Mouse (Mus musculus) liver, postnatal 0 days (tissue): Measurements from ENCODE around the gene Zbtb7b. TPM values are rescaled to one million over a fixed set of nuclear protein-coding genes. Genes with fewer than 3 reads are reported as not detected.

Experiments used
- ATAC-seq: fragments of 200-750 bp; cut with Nextera tagmentation; 2 replicates; pipeline ENCODE4 v1.8.0; 2017; ENCODE audit warnings: mild to moderate bottlenecking, moderate library complexity
- DNase-seq: peaks from one replicate; pipeline ENCODE4 v3.0.0-alpha.2; 2016
- H3K27ac ChIP-seq: fragments of 300-500 bp; sonication (generic); 2 replicates; pipeline ENCODE4 v1.5.1; 2014; ENCODE audit warnings: antibody characterized with exemption, moderate library complexity, mild to moderate bottlenecking, low read depth
- H3K27me3 ChIP-seq: fragments of 300-500 bp; sonication (generic); 2 replicates; pipeline ENCODE4 v1.6.1; 2014; ENCODE audit warnings: low read length, control low read depth, mixed read lengths; ENCODE audit not compliant: insufficient read depth
- H3K36me3 ChIP-seq: fragments of 300-500 bp; sonication (generic); replicated peaks from 2 replicates; pipeline ENCODE4 v1.6.1; 2014; ENCODE audit warnings: mild to moderate bottlenecking, control low read depth, low read length, moderate library complexity, mixed read lengths; ENCODE audit not compliant: insufficient read depth
- H3K4me1 ChIP-seq: fragments of 300-500 bp; sonication (generic); 2 replicates; pipeline ENCODE4 v1.6.1; 2014; ENCODE audit warnings: antibody characterized with exemption, mild to moderate bottlenecking, control low read depth; ENCODE audit not compliant: insufficient read depth
- H3K4me2 ChIP-seq: fragments of 300-500 bp; sonication (generic); 2 replicates; pipeline ENCODE4 v1.6.1; 2014; ENCODE audit warnings: low read depth, mild to moderate bottlenecking, low read length, moderate library complexity, mixed read lengths
- H3K4me3 ChIP-seq: fragments of 300-500 bp; sonication (generic); 2 replicates; pipeline ENCODE4 v1.5.1; 2014; ENCODE audit warnings: low read depth, low read length
- H3K9ac ChIP-seq: fragments of 300-500 bp; sonication (generic); replicated peaks from 2 replicates; pipeline ENCODE4 v1.6.1; 2014; ENCODE audit warnings: mild to moderate bottlenecking, moderate library complexity
- H3K9me3 ChIP-seq: fragments of 300-500 bp; sonication (generic); 2 replicates; pipeline ENCODE4 v1.6.1; 2016; ENCODE audit warnings: mild to moderate bottlenecking, control low read depth, low read length, mixed read lengths
- CTCF ChIP-seq: sonication (generic); IDR thresholded peaks from 2 replicates; pipeline ENCODE4 v1.5.1; 2016; ENCODE audit warnings: antibody characterized with exemption, low read depth
- EP300 ChIP-seq: IDR thresholded peaks from 2 replicates; pipeline ENCODE4 v1.6.1; 2016; ENCODE audit warnings: antibody characterized with exemption, low read depth, mild to moderate bottlenecking
- WGBS: fragments of 180-500 bp; shearing (Covaris S2); extraction: QIAGEN DNeasy Blood & Tissue Kit; methylation state at CpG from one replicate; pipeline ENCODE4 v1.1.7; 2014; ENCODE audit not compliant: insufficient replicate concordance; 5-methylcytosine and 5-hydroxymethylcytosine counted together
- polyA plus RNA-seq: library from polyadenylated mRNA; unstranded; fragments of >200 nt; fragmentation: Nextera tagmentation; extraction: Ambion mirVana; gene quantifications from 2 replicates; pipeline ENCODE4 v1.2.1, GENCODE M21; 2015

Gene Zbtb7b
- polyA plus RNA-seq, 1 experiment from 2014 or later: 4.1 TPM

- Histone ChIP-seq H3K36me3 (peaks cover 11% of the 10 kb centered on the region), H3K9ac (no peak overlapping the region), H3K4me1 (peaks cover 27% of the 10 kb centered on the region), H3K27ac (no peak overlapping the region; the same call in 1 of the 2 replicates), H3K9me3 (no peaks in the 10 kb centered on the region), H3K4me2 (peak overlapping the region; percentile 60), H3K27me3 (no peaks in the 10 kb centered on the region), H3K4me3 (peak overlapping the region; percentile 36)
- DNase-seq (no peak), ATAC-seq (no peak)
- TF ChIP-seq EP300: no peak
- TF ChIP-seq CTCF: no peak
- WGBS: 69% methylated on average over 11 of the region's 12 CpGs
Measured at GRCm38 (mm10) chr3:89384331-89385076, 10.1 kb downstream of the Zbtb7b start.

GRCm38 (mm10) chr3:89383651-89384255 is 10.8 kb downstream of the Zbtb7b start:
- Histone ChIP-seq H3K9ac (no peak overlapping the region), H3K4me2 (no peak overlapping the region), H3K4me3 (no peak overlapping the region), H3K4me1 (peaks cover 24% of the 10 kb centered on the region), H3K36me3 (peaks cover 18% of the 10 kb centered on the region), H3K9me3 (no peaks in the 10 kb centered on the region), H3K27ac (no peak overlapping the region), H3K27me3 (no peaks in the 10 kb centered on the region)
- ATAC-seq (no peak), DNase-seq (no peak)
- WGBS: 66% methylated on average over 5 of the region's 5 CpGs
- TF ChIP-seq EP300: no peak
- no peak for TF ChIP-seq CTCF

GRCm38 (mm10) chr3:89382950-89383349 is 11.6 kb downstream of the Zbtb7b start:
- H3K27ac ChIP-seq: no peak overlapping the region
- DNase-seq (no peak), ATAC-seq (no peak)
- 78% methylated on average over 5 of the region's 5 CpGs for WGBS
- H3K9me3 ChIP-seq: no peaks in the 10 kb centered on the region
- H3K27me3 ChIP-seq: no peaks in the 10 kb centered on the region
- peaks cover 21% of the 10 kb centered on the region for H3K4me1 ChIP-seq
- H3K4me3 ChIP-seq: no peak overlapping the region
- no peak for TF ChIP-seq CTCF
- no peak for TF ChIP-seq EP300
- H3K9ac ChIP-seq: no peak overlapping the region
- H3K36me3 ChIP-seq: peaks cover 18% of the 10 kb centered on the region
- no peak overlapping the region for H3K4me2 ChIP-seq

GRCm38 (mm10) chr3:89382033-89382882 is 12.3 kb downstream of the Zbtb7b start:
- Histone ChIP-seq H3K9me3 (no peaks in the 10 kb centered on the region), H3K9ac (no peak overlapping the region), H3K4me3 (no peak overlapping the region), H3K27ac (no peak overlapping the region), H3K27me3 (no peaks in the 10 kb centered on the region), H3K4me1 (peaks cover 19% of the 10 kb centered on the region), H3K36me3 (peaks cover 20% of the 10 kb centered on the region), H3K4me2 (no peak overlapping the region)
- 72% methylated on average over 9 of the region's 9 CpGs for WGBS
- no peak for DNase-seq
- TF ChIP-seq CTCF: no peak
- TF ChIP-seq EP300: no peak
- no peak for ATAC-seq

GRCm38 (mm10) chr3:89381233-89381632 is 13.3 kb downstream of the Zbtb7b start:
- TF ChIP-seq CTCF (no peak), EP300 (no peak)

GRCm38 (mm10) chr3:89380711-89381110 is 13.9 kb downstream of the Zbtb7b start:
- H3K27me3 ChIP-seq: no peaks in the 10 kb centered on the region
- TF ChIP-seq EP300 (no peak), CTCF (no peak)
- no peak overlapping the region for H3K9ac ChIP-seq
- 89% methylated on average over 18 of the region's 18 CpGs for WGBS
- H3K36me3 ChIP-seq: peaks cover 23% of the 10 kb centered on the region
- H3K9me3 ChIP-seq: no peaks in the 10 kb centered on the region
- no peak overlapping the region for H3K4me3 ChIP-seq
- ATAC-seq (no peak), DNase-seq (no peak)
- no peak overlapping the region for H3K27ac ChIP-seq
- H3K4me1 ChIP-seq: peaks cover 16% of the 10 kb centered on the region
- H3K4me2 ChIP-seq: no peak overlapping the region

More at GRCm38 (mm10) chr3:89381233-89381632, 13.3 kb downstream of the Zbtb7b start:
- no peak for DNase-seq
- no peak for ATAC-seq
- no peaks in the 10 kb centered on the region for H3K27me3 ChIP-seq
- no peak overlapping the region for H3K27ac ChIP-seq
- H3K4me1 ChIP-seq: peaks cover 16% of the 10 kb centered on the region
- no peak overlapping the region for H3K4me2 ChIP-seq
- no peak overlapping the region for H3K9ac ChIP-seq
- peaks cover 23% of the 10 kb centered on the region for H3K36me3 ChIP-seq
- H3K4me3 ChIP-seq: no peak overlapping the region
- 83% methylated on average over 11 of the region's 11 CpGs for WGBS
- no peaks in the 10 kb centered on the region for H3K9me3 ChIP-seq
